Mouse (Mus musculus) forebrain, embryonic 15.5 days (tissue): ENCODE data around the gene Frmd3. TPM values are rescaled to one million over a fixed set of nuclear protein-coding genes. Genes with fewer than 3 reads are reported as not detected.
"Not testable (repeated sequence)": the region's sequence is repeated elsewhere in the genome, so short reads cannot be mapped to it uniquely, and the experiment has no call there.

Experiments
- ATAC-seq: fragments of 200-750 bp; cut with Nextera tagmentation; replicated peaks from 2 replicates; pipeline ENCODE4 v1.8.0; 2017; ENCODE audit warnings: mild to moderate bottlenecking, moderate TSS enrichment, moderate library complexity
- H3K27ac ChIP-seq: fragments of 300-500 bp; sonication (generic); replicated peaks from 2 replicates; pipeline ENCODE4 v1.5.1; 2015; ENCODE audit warnings: mild to moderate bottlenecking, inconsistent platforms
- H3K27me3 ChIP-seq: fragments of 300-500 bp; sonication (generic); 2 replicates; pipeline ENCODE4 v1.6.1; 2015; ENCODE audit warnings: inconsistent platforms
- H3K36me3 ChIP-seq: fragments of 300-500 bp; sonication (generic); 2 replicates; pipeline ENCODE4 v1.6.1; 2015; ENCODE audit warnings: mild to moderate bottlenecking, inconsistent platforms
- H3K4me1 ChIP-seq: fragments of 300-500 bp; sonication (generic); 2 replicates; pipeline ENCODE4 v1.6.1; 2015; ENCODE audit warnings: inconsistent platforms
- H3K4me2 ChIP-seq: fragments of 300-500 bp; sonication (generic); replicated peaks from 2 replicates; pipeline ENCODE4 v1.6.1; 2015; ENCODE audit warnings: mild to moderate bottlenecking, inconsistent platforms
- H3K4me3 ChIP-seq: fragments of 300-500 bp; sonication (generic); 2 replicates; pipeline ENCODE4 v1.5.1; 2015; ENCODE audit warnings: mild to moderate bottlenecking, inconsistent platforms
- H3K9ac ChIP-seq: fragments of 300-500 bp; sonication (generic); replicated peaks from 2 replicates; pipeline ENCODE4 v1.6.1; 2015; ENCODE audit warnings: mild to moderate bottlenecking, inconsistent platforms
- H3K9me3 ChIP-seq: fragments of 300-500 bp; sonication (generic); 2 replicates; pipeline ENCODE4 v1.6.1; 2016; ENCODE audit warnings: inconsistent platforms
- WGBS: fragments of 180-500 bp; shearing (Covaris S2); methylation state at CpG from one replicate; pipeline ENCODE4 v1.1.7; 2015; ENCODE audit warnings: mixed read lengths; 5-methylcytosine and 5-hydroxymethylcytosine counted together
- polyA plus RNA-seq: library from polyadenylated mRNA; unstranded; fragments of >200 nt; fragmentation: Nextera tagmentation; extraction: Ambion mirVana; gene quantifications from 2 replicates; pipeline ENCODE4 v1.2.1, GENCODE M21; 2015

The Frmd3 gene
- polyA plus RNA-seq, 1 experiment from 2014 or later = 21.5 TPM

GRCm38 (mm10) chr4:74221780-74222179 is 208.5 kb downstream of the Frmd3 start:
- H3K9ac ChIP-seq, H3K4me3 ChIP-seq, H3K4me1 ChIP-seq, H3K27me3 ChIP-seq, ATAC-seq, H3K9me3 ChIP-seq, H3K36me3 ChIP-seq, H3K27ac ChIP-seq, H3K4me2 ChIP-seq: not testable (repeated sequence)
- 95% methylated on average over 1 of the region's 1 CpGs for WGBS

GRCm38 (mm10) chr4:74222360-74222759 is 209.1 kb downstream of the Frmd3 start:
- no peaks in the 10 kb centered on the region for H3K36me3 ChIP-seq
- H3K4me2 ChIP-seq = no peak overlapping the region
- H3K9me3 ChIP-seq = no peaks in the 10 kb centered on the region
- 39% methylated on average over 3 of the region's 3 CpGs for WGBS
- H3K9ac ChIP-seq = no peak overlapping the region
- no peak for ATAC-seq
- no peak overlapping the region for H3K4me3 ChIP-seq
- no peaks in the 10 kb centered on the region for H3K4me1 ChIP-seq
- H3K27ac ChIP-seq = no peak overlapping the region
- H3K27me3 ChIP-seq = no peaks in the 10 kb centered on the region

DNA sequence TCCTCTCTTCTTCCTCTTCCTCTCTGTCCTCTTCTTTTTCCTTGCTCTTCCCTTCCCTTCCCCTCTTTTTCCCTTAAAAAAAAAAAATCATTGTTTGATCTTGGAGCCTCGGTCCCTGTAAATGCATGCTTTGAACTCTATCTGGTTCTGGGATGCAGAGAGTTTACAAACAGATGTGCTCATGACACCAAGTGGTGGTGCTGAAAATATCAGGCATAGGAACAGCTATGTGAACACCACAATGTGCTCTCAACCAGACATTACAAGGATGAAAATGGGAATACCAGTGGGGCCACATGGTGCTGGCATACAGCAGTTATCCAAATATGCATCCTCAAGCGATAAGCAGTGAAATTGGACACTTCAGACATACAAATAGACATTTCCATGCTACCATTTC is 211.0 kb downstream of the Frmd3 start:
- Histone ChIP-seq H3K36me3 (no peaks in the 10 kb centered on the region), H3K27me3 (no peaks in the 10 kb centered on the region), H3K4me2 (no peak overlapping the region), H3K9ac (no peak overlapping the region), H3K4me3 (no peak overlapping the region), H3K4me1 (no peaks in the 10 kb centered on the region), H3K9me3 (no peaks in the 10 kb centered on the region), H3K27ac (no peak overlapping the region)
- WGBS = 76% methylated on average over 2 of the region's 2 CpGs
- no peak for ATAC-seq

DNA sequence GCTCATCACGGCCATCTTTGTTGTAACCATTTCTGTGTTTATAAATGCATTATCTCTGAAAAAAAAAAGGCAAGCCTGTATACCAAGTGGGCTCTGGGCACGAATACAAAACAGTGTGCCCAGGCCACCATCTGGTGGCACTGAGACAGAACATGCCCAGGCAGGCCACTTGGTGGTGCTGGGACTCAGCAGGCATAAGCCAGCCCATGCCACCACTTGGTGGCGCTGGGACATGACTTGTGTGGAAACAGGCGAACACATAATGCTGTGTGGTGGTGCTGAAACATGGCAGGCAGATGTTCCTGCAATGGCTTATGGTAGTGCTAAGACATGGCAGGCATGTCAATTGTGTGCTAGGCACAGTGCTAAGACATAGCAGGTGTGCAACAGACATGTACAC is 217.8 kb downstream of the Frmd3 start:
- no peak overlapping the region for H3K4me2 ChIP-seq
- H3K9me3 ChIP-seq = no peaks in the 10 kb centered on the region
- ATAC-seq = peak; percentile 14; the same call in 1 of the 2 replicates
- no peaks in the 10 kb centered on the region for H3K4me1 ChIP-seq
- WGBS = 73% methylated on average over 4 of the region's 4 CpGs
- no peak overlapping the region for H3K27ac ChIP-seq
- no peaks in the 10 kb centered on the region for H3K36me3 ChIP-seq
- no peaks in the 10 kb centered on the region for H3K27me3 ChIP-seq
- no peak overlapping the region for H3K4me3 ChIP-seq
- no peak overlapping the region for H3K9ac ChIP-seq

DNA sequence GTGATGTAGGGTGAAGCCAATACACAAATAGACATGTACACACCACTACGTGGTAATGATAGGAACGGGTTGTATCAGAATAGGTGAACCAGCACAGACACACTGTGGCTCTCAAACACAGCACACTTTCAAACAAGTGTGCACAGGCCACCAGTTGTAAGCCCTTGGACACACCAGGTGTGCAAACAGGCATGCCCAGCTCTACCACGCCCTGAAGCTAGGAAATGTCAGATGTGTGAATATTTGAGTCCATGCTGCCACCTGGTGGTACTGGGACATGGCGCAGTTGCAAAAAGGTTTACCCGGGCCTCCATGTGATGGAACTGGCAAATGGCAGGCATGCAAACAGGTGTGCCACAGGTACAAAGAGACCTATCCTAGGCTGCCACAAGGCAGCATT is 218.2 kb downstream of the Frmd3 start:
- Histone ChIP-seq H3K4me1 (no peaks in the 10 kb centered on the region), H3K27ac (no peak overlapping the region), H3K4me2 (no peak overlapping the region), H3K4me3 (no peak overlapping the region), H3K9me3 (no peaks in the 10 kb centered on the region), H3K27me3 (no peaks in the 10 kb centered on the region), H3K9ac (no peak overlapping the region), H3K36me3 (no peaks in the 10 kb centered on the region)
- peak; percentile 29; the same call in 1 of the 2 replicates for ATAC-seq
- WGBS = 67% methylated on average over 5 of the region's 5 CpGs

GRCm38 (mm10) chr4:74233534-74233933 is 220.3 kb downstream of the Frmd3 start:
- ATAC-seq = peak; percentile 73
- no peak overlapping the region for H3K4me3 ChIP-seq
- 74% methylated on average over 3 of the region's 3 CpGs for WGBS

DNA sequence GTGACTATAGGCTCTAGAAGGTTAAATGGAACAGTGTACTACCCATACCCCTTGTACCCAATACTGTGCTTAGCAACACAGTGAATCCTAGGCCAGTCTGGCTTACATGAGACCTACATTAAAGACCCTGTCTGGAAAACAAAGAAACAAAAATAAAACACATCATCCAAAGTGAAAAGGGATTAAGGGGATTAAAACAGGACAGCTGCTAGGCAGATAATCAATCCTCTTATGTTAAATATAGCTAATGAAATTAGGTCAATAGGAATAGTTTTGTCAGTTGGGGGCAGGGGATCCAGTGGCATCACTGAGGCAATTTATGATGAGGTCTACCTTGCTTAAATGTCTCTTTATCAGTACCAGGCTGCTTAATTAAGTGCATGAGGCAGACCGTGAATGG is 228.9 kb downstream of the Frmd3 start, which contains the start of gene Kdm4c:
Gene Kdm4c, plus strand, starts transcription at position 322 of the 400 bp plus-strand sequence.
- 67% methylated on average over 1 of the region's 1 CpGs for WGBS
- Histone ChIP-seq H3K4me3 (no peak within 1 kb of the TSS), H3K27ac (no peak within 1 kb of the TSS), H3K4me1 (no peaks in the 10 kb centered on the region), H3K27me3 (no peaks in the 10 kb centered on the region), H3K9ac (no peak within 1 kb of the TSS), H3K4me2 (no peak within 1 kb of the TSS), H3K9me3 (no peaks in the 10 kb centered on the region), H3K36me3 (no peaks in the 10 kb centered on the region)
- ATAC-seq = no peak

More at GRCm38 (mm10) chr4:74233534-74233933, 220.3 kb downstream of the Frmd3 start:
- Histone ChIP-seq H3K9me3 (no peaks in the 10 kb centered on the region), H3K9ac (no peak overlapping the region), H3K27ac (no peak overlapping the region), H3K4me2 (no peak overlapping the region), H3K27me3 (no peaks in the 10 kb centered on the region), H3K36me3 (no peaks in the 10 kb centered on the region), H3K4me1 (no peaks in the 10 kb centered on the region)

Other genes starting within 250 kb of the Frmd3 start
- 0.06 and 0.34 TPM in 2 replicates for gene Rasef, start 222.4 kb upstream of the Frmd3 start, polyA plus RNA-seq
- gene Gm11758, start 137.2 kb upstream of the Frmd3 start, polyA plus RNA-seq = not detected in 2 replicates
- gene Gm11757, start 122.3 kb upstream of the Frmd3 start, polyA plus RNA-seq = not detected in 2 replicates
- not detected in 2 replicates for gene Gm13871, start 107.5 kb upstream of the Frmd3 start, polyA plus RNA-seq
- not detected in 2 replicates for gene Gm11756, start 92.7 kb upstream of the Frmd3 start, polyA plus RNA-seq
- not detected in 2 replicates for gene 2310002L09Rik, start 62.6 kb upstream of the Frmd3 start, polyA plus RNA-seq
- 18.3 and 18.5 TPM in 2 replicates for gene Kdm4c, start 229.1 kb downstream of the Frmd3 start, polyA plus RNA-seq